Mouse (Mus musculus) liver, embryonic 11.5 days (tissue): ENCODE measurements around the gene Ndufa5. TPM values are rescaled to one million over a fixed set of nuclear protein-coding genes. Genes with fewer than 3 reads are reported as not detected.
A peak's percentile ranks its signal among the peaks of the same experiment; 100 is the strongest.

Experiments used
- ATAC-seq: fragments of 200-750 bp; cut with Nextera tagmentation; replicated peaks from 2 replicates; pipeline ENCODE4 v1.8.0; 2017; ENCODE audit warnings: moderate number of reproducible peaks, mild to moderate bottlenecking, moderate TSS enrichment, moderate library complexity; ENCODE audit not compliant: low FRiP score
- DNase-seq: peaks from one replicate; pipeline ENCODE4 v3.0.0-alpha.2; 2017; ENCODE audit warnings: low spot score
- H3K27ac ChIP-seq: fragments of 300-500 bp; sonication (generic); 2 replicates; pipeline ENCODE4 v1.5.1; 2014; ENCODE audit warnings: mild to moderate bottlenecking, low read depth, low read length, control low read depth
- H3K27me3 ChIP-seq: fragments of 300-500 bp; sonication (generic); replicated peaks from 2 replicates; pipeline ENCODE4 v1.6.1; 2014; ENCODE audit warnings: low read length, mixed read lengths; ENCODE audit not compliant: control insufficient read depth, insufficient read depth
- H3K36me3 ChIP-seq: fragments of 300-500 bp; sonication (generic); 2 replicates; pipeline ENCODE4 v1.6.1; 2014; ENCODE audit warnings: mild to moderate bottlenecking, low read length, moderate library complexity, mixed read lengths; ENCODE audit not compliant: control insufficient read depth, insufficient read depth
- H3K4me1 ChIP-seq: fragments of 300-500 bp; sonication (generic); replicated peaks from 2 replicates; pipeline ENCODE4 v1.6.1; 2014; ENCODE audit warnings: low read length, mixed read lengths; ENCODE audit not compliant: control insufficient read depth, insufficient read depth
- H3K4me2 ChIP-seq: fragments of 300-500 bp; sonication (generic); 2 replicates; pipeline ENCODE4 v1.6.1; 2014; ENCODE audit warnings: mild to moderate bottlenecking, control low read depth, moderate library complexity
- H3K4me3 ChIP-seq: fragments of 300-500 bp; sonication (generic); 2 replicates; pipeline ENCODE4 v1.5.1; 2014; ENCODE audit warnings: low read depth, low read length, control low read depth
- H3K9ac ChIP-seq: fragments of 300-500 bp; sonication (generic); 2 replicates; pipeline ENCODE4 v1.6.1; 2014; ENCODE audit warnings: low read depth, low read length, control low read depth
- H3K9me3 ChIP-seq: fragments of 300-500 bp; sonication (generic); 2 replicates; pipeline ENCODE4 v1.6.1; 2016; ENCODE audit warnings: low read length, inconsistent platforms, mixed read lengths; ENCODE audit not compliant: control insufficient read depth
- WGBS: fragments of 180-500 bp; shearing (Covaris S2); extraction: QIAGEN DNeasy Blood & Tissue Kit; methylation state at CpG from one replicate; pipeline ENCODE4 v1.1.7; 2014; 5-methylcytosine and 5-hydroxymethylcytosine counted together
- polyA plus RNA-seq: library from polyadenylated mRNA; unstranded; fragments of >200 nt; fragmentation: Nextera tagmentation; extraction: Ambion mirVana; gene quantifications from 2 replicates; pipeline ENCODE4 v1.2.1, GENCODE M21; 2014

Gene Ndufa5
- polyA plus RNA-seq, 1 experiment from 2014 or later, result 381 TPM

- Histone ChIP-seq H3K9ac (no peak overlapping the region), H3K36me3 (no peaks in the 10 kb centered on the region), H3K9me3 (no peaks in the 10 kb centered on the region), H3K4me1 (no peaks in the 10 kb centered on the region), H3K27ac (no peak overlapping the region), H3K27me3 (no peaks in the 10 kb centered on the region), H3K4me3 (no peak overlapping the region), H3K4me2 (no peak overlapping the region)
- no peak for ATAC-seq
- WGBS, result 87% methylated on average over 3 of the region's 3 CpGs
- no peak for DNase-seq
Measured at GRCm38 (mm10) chr6:24538435-24538834, 10.6 kb upstream of the Ndufa5 start.

DNA sequence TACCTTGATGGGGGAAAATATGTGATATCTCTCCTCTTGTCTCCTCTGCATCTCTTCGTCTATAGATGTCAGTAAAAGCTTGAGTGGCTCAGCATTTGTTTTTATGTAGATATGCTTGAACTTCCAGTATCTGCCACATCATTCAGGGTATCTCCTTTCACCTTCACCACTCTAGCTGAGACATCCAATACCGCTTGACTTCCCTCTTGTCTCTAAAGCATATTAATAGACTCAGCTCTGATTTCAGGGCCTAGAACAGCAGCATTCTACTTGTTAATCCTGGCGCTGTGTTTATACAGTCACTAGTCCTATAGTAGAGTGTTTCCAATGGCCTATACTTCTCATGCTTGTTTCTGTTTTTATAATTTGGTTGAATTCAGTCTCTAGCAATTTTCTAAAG, 5.0 kb upstream of the Ndufa5 start:
- Histone ChIP-seq H3K36me3 (no peaks in the 10 kb centered on the region), H3K27me3 (no peaks in the 10 kb centered on the region), H3K4me2 (no peak overlapping the region), H3K27ac (no peak overlapping the region), H3K9me3 (no peaks in the 10 kb centered on the region), H3K9ac (no peak overlapping the region), H3K4me3 (no peak overlapping the region), H3K4me1 (no peaks in the 10 kb centered on the region)
- ATAC-seq (no peak), DNase-seq (no peak)
- WGBS, result 74% methylated on average over 3 of the region's 3 CpGs

DNA sequence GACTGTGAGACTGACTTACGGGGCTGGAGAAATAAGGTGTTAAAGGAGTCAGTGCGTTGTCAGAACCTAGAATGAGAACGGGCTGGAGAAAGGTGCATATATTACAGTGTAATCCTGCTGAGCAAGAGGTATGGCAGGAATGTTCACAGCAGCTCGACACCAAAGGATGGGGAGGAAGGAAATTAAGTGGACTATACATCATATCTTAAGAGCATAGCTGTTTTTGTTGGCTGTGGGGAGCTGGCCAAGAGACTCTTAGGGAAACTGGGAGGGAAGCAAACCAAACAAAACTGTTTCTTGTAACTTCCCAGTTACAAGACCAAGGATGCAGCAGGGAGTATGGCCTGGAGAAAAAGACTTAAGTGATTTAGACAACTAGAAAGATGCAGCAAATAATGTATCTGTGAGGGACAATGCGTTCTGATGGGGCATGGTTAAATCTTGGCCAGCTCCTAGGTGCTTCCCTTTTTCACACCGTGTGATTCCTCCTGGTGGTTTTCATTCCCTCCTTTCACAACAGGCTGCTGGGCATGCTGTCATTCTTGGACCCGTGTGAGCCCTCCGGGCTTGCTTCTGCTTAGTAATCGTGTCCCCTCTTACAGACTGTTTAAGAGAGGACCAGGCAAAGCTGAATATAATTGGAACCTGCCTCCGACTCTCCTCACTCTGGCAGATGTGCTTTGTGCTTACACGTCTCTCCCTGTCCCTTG, 3.1 kb upstream of the Ndufa5 start:
- WGBS, result 48% methylated on average over 11 of the region's 11 CpGs
- no peaks in the 10 kb centered on the region for H3K36me3 ChIP-seq
- ATAC-seq (no peak), DNase-seq (no peak)
- no peak overlapping the region for H3K27ac ChIP-seq
- H3K4me1 ChIP-seq, result no peaks in the 10 kb centered on the region; the same call in 1 of the 2 replicates
- H3K4me2 ChIP-seq, result peak overlapping the region; percentile 47
- H3K9me3 ChIP-seq, result no peaks in the 10 kb centered on the region
- no peaks in the 10 kb centered on the region for H3K27me3 ChIP-seq
- no peak overlapping the region for H3K9ac ChIP-seq
- no peak overlapping the region for H3K4me3 ChIP-seq

GRCm38 (mm10) chr6:24530166-24530565, 2.4 kb upstream of the Ndufa5 start:
- Histone ChIP-seq H3K4me2 (peak overlapping the region; percentile 47), H3K9ac (no peak overlapping the region), H3K27me3 (no peaks in the 10 kb centered on the region), H3K36me3 (no peaks in the 10 kb centered on the region), H3K4me3 (no peak overlapping the region), H3K9me3 (no peaks in the 10 kb centered on the region), H3K27ac (no peak overlapping the region), H3K4me1 (no peaks in the 10 kb centered on the region; the same call in 1 of the 2 replicates)
- ATAC-seq, result no peak
- 21% methylated on average over 4 of the region's 4 CpGs for WGBS
- no peak for DNase-seq

GRCm38 (mm10) chr6:24528064-24528243, 141 bp upstream of the Ndufa5 start, which contains the start of gene Asb15:
Asb15 (plus strand) TSS chr6:24528144.
- Histone ChIP-seq H3K36me3 (peaks cover 2% of the 10 kb centered on the region; the same call in 1 of the 2 replicates), H3K9ac (peak within 1 kb of the TSS; percentile 75), H3K27ac (peak within 1 kb of the TSS; percentile 49; the same call in 1 of the 2 replicates), H3K4me3 (peak within 1 kb of the TSS; percentile 67), H3K4me2 (peak within 1 kb of the TSS; percentile 74), H3K27me3 (no peaks in the 10 kb centered on the region), H3K4me1 (no peaks in the 10 kb centered on the region; the same call in 1 of the 2 replicates), H3K9me3 (no peaks in the 10 kb centered on the region)
- ATAC-seq (peak; percentile 10; the same call in 1 of the 2 replicates), DNase-seq (no peak)
- WGBS, result 45% methylated on average over 2 of the region's 2 CpGs

GRCm38 (mm10) chr6:24525705-24526104, 2.1 kb downstream of the Ndufa5 start:
- Histone ChIP-seq H3K36me3 (peaks cover 4% of the 10 kb centered on the region; the same call in 1 of the 2 replicates), H3K4me1 (no peaks in the 10 kb centered on the region; the same call in 1 of the 2 replicates), H3K4me2 (peak overlapping the region; percentile 74; the same call in 1 of the 2 replicates), H3K9me3 (no peaks in the 10 kb centered on the region), H3K27ac (no peak overlapping the region), H3K27me3 (no peaks in the 10 kb centered on the region), H3K9ac (no peak overlapping the region), H3K4me3 (peak overlapping the region; percentile 67; the same call in 1 of the 2 replicates)
- ATAC-seq, result no peak
- DNase-seq, result no peak
- 88% methylated on average over 3 of the region's 3 CpGs for WGBS

DNA sequence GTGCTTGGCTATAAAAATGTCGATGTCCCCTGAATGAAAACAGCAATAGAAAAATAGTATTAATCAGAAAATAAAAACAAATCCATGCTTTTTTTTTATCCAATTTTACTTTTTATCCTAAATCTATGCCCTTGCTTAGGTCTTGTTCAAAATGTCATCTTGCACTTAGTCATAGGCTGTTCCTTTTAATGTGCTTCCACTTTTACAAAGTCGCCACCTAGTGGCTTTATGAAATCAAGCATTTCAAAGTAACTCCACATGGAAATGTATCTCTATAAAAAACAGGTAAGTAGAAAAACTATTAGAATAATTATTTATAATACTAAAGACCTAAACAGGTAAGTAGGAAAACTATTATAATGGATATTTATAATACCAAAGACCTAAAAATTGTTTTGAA, 11.6 kb downstream of the Ndufa5 start:
- Histone ChIP-seq H3K4me3 (no peak overlapping the region), H3K36me3 (no peaks in the 10 kb centered on the region), H3K27ac (no peak overlapping the region), H3K4me2 (no peak overlapping the region), H3K27me3 (no peaks in the 10 kb centered on the region), H3K9me3 (no peaks in the 10 kb centered on the region), H3K9ac (no peak overlapping the region), H3K4me1 (no peaks in the 10 kb centered on the region)
- WGBS, result 42% methylated on average over 2 of the region's 2 CpGs
- DNase-seq (no peak), ATAC-seq (no peak)

DNA sequence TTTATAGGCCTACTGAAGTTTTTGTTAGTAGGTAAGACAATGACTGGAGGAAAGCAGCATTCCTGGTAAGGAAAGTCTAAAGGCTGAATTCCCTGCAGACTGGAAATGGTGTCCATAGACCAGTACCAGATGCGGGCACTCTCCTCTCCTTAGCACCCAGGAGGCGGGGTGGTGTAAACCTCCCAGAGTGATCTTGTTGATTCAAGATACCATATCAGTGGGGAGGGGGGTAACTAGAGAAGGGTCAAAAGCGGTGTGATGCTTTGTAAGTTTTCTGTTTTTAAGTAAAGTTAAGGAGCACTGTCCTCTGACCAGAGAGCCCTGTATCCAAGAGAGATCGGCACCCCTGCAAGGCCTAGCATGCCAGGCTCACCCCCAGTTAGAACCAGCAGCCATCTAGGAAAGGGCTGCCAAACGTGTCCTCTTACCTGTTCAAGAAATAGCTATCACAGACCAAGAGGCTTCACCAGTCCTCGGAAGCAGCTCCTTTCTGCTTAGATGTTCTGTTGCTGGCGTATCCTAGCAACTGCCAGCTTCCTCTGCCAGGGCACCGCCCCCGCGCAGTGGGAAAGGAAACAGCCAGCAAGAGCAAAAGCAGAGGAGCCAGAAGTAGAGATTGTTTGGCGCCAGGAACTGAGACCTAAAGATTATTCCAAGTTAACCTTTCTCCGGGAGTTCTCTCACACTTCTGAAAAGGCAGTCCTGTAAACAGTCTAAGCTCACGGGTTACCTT, 13.1 kb downstream of the Ndufa5 start, which contains the start of gene Iqub:
Iqub (minus strand) TSS at position 516 of the 733 bp plus-strand sequence.
- Histone ChIP-seq H3K27ac (no peak within 1 kb of the TSS), H3K27me3 (no peaks in the 10 kb centered on the region), H3K9ac (no peak within 1 kb of the TSS), H3K9me3 (no peaks in the 10 kb centered on the region), H3K36me3 (no peaks in the 10 kb centered on the region), H3K4me3 (no peak within 1 kb of the TSS), H3K4me1 (no peaks in the 10 kb centered on the region), H3K4me2 (no peak within 1 kb of the TSS)
- ATAC-seq (peak; percentile 51), DNase-seq (no peak)
- 23% methylated on average over 13 of the region's 13 CpGs for WGBS

GRCm38 (mm10) chr6:24504141-24504540, 23.7 kb downstream of the Ndufa5 start:
- no peaks in the 10 kb centered on the region for H3K9me3 ChIP-seq
- H3K36me3 ChIP-seq, result no peaks in the 10 kb centered on the region
- no peak overlapping the region for H3K4me3 ChIP-seq
- no peak overlapping the region for H3K4me2 ChIP-seq
- H3K4me1 ChIP-seq, result no peaks in the 10 kb centered on the region
- H3K27me3 ChIP-seq, result no peaks in the 10 kb centered on the region
- 80% methylated on average over 2 of the region's 2 CpGs for WGBS
- DNase-seq, result no peak
- H3K27ac ChIP-seq, result no peak overlapping the region
- ATAC-seq, result no peak
- H3K9ac ChIP-seq, result no peak overlapping the region
